Mouse (Mus musculus) kidney, postnatal 36 days (tissue): ENCODE measurements around the gene Gm4201.
"Not testable (repeated sequence)": the region's sequence is repeated elsewhere in the genome, so short reads cannot be mapped to it uniquely, and the experiment has no call there.

ENCODE experiments used
- DNase-seq, 2 experiments: peaks; one replicate each; pipeline ENCODE4 v3.0.0; 2021 to 2022; ENCODE audit warnings: mixed read lengths in 2 of 2

Gene Gm4201

DNA sequence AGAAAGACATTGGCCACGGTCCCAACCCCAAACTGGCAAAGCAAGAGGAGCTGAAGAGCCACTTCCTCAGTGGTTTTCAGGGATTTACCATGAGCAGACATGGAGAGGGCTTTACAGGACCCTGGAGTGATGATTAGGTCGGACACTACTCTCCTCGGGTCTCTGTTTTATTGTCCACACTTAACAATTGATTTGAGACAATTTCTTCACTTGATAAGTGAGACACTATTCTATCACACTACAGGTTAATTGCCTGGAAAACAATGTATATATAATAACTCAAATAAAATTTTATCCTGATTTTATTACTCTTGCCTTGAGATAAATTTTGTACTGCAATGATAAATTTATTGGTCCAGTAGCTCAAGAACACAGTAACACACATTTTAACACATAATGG lies at the start of gene Gm4201:
Gm4201 (minus strand) TSS at position 101 of the 400 bp plus-strand sequence.
- DNase-seq = not testable (repeated sequence)

- DNase-seq = not testable (repeated sequence)
Measured at GRCm38 (mm10) chr7:22588027-22588426, 22.9 kb upstream of the Gm4201 start, which contains the start of gene Gm4565. Gene Gm4565, minus strand, starts transcription at chr7:22588127.

- not testable (repeated sequence) for DNase-seq
Measured at GRCm38 (mm10) chr7:22534787-22535186, 30.4 kb downstream of the Gm4201 start, which contains the start of gene Gm8677. Gene Gm8677, minus strand, starts transcription at chr7:22534887.

DNA sequence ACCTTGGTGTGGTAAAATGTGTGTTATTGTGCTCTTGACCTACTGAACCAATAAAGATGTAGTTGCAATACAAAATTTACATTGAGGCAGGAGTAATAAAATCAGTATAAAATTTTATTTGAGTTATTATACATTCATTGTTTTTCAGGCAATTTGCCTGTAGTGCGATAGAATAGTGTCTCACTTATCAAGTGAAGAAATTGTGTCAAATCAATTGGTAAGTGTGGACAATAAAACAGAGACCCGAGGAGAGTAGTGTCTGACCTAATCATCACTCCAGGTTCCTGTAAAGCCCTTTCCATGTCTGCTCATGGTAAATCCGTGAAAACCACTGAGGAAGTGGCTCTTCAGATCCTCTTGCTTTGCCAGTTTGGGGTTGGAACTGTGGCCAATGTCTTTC lies 42.5 kb downstream of the Gm4201 start, which contains the start of gene Vmn1r152:
Vmn1r152 (plus strand) TSS at position 301 of the 400 bp plus-strand sequence.
- not testable (repeated sequence) for DNase-seq
